Mouse (Mus musculus) R1 (cell line): ENCODE results near the gene Nrp2.

Experiments
- DNase-seq: peaks from one replicate; pipeline ENCODE4 v3.0.0-alpha.2; 2018; ENCODE audit warnings: low read depth, low spot score

The Nrp2 gene

GRCm38 (mm10) chr1:62723891-62724290 is 20.8 kb downstream of the Nrp2 start:
- no peak for DNase-seq

GRCm38 (mm10) chr1:62724461-62725021 is 21.5 kb downstream of the Nrp2 start:
- no peak for DNase-seq

DNA sequence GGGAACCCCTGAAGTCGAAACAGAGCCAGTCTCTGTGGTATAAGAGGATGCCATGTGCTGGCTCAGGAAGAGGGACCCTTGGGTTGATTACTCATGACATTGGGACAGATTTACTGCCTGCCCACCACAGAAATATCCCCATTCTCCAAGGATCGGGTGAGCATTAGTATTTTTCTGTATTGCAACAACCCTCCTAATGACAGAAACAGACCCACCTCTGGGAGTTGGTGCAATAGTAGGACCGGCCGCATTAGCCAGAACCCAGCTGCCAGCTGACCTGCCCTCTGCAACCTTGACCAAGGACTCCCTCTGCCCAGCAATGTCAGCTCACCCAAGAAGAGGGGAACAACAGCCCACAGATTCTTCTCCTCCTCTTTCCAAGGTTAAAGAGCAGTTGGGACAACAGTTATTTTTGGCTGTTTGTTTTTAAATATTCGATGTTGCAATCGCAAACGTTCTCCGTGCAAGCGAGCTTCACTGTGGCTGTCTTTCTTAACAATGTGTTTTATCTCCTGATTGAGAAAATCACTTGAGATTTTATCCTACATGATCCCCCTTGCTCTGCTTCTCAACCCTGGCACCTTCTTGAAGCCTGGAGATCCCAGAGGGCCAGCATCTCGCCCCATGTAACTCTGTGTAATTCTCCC is 22.1 kb downstream of the Nrp2 start:
- no peak for DNase-seq

GRCm38 (mm10) chr1:62727191-62727590 is 24.1 kb downstream of the Nrp2 start:
- no peak for DNase-seq

DNA sequence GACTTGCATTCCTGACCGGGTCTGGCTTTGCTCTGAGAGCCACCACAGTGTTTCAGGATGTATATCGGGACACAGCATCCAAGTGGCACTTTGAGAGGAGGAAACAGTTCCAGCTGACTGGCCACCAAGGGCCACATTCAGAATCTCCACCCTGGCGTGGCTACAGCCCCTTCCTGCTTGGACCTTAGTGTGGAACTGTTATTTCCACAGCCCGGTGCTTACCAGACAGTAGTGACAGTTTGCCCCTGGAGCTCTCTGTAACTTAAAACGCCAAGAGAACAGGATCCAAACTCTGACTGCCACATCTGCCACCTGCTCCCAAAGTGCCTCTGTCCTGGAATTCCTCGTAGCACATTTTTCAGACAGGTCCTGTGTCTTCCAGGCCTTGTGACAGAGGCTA is 25.3 kb downstream of the Nrp2 start:
- no peak for DNase-seq

DNA sequence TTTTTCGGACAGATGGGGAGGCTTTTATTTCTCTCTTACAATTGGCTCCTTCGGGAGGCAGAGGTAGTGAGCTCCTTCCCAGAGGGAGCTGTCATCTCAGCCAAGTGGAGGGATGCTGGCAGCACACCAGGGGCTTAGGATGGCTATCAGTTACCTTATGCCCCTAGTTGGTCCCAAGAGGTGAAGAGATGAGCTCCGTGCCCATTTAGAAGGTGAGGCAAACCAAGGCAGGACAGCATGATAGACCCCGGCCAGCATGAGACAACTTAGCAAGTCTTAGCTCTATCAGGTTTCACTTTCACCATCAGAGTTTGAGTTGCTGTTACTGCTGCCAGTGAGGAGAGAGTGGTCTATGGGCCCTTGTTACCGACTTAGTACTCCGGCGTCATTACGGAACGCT is 25.8 kb downstream of the Nrp2 start:
- DNase-seq = no peak

DNA sequence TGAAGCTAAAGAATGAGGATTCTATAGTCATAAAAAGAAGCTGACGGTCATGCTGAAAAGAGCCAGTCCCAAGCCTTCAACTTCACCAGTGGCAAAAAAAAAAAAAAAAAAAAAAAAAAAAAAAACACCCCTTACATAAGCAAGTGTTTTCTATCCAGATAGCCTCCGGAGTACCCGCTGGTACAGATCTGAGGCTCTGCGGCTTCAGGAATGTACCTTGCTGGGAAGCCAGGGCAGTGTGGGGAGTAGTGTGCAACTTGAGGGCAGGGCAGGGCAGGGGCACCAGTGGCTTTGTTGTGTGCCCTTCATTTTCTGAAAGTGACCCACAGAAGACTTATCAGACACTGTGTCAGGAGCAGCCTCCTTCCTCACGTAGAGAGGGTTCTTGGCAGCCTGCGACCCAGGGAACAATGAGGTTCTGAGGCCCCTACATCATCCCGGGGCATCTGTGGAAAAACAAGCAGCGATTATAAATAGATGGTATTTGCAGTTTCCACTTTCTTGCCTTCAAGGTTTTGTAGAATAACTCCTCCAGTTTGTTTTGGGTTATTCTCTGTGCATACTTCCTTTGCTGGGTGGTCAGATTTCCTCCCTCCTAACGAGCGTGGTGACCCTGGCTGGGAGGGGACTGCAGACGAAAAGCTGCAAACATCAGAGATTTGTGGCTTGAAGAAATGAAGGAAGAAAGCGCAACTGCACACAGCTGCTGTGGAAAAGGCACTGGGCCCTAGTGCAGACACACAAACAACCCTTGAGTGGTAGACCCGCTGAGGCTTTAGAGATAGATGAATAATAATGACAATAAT is 26.5 kb downstream of the Nrp2 start:
- DNase-seq = no peak

DNA sequence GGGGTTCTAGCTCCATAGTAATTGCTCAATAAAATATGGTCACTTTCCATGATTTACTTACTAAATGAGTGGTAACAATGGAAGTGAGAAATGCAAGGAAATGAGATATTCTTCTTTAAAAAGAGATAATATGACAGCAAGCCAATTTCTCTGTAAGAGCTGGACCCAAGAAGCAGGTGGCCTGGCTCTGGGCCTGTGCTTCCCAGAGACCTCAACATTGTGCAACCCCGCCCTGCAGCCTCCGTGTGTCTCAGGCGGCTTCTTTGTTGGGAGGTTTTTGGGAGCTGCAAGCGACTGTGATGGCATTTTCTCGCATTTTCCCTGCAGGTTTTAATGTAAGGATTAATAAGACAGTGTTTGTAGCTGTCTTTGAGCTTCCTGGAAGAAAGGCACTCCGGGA is 29.0 kb downstream of the Nrp2 start:
- no peak for DNase-seq

- no peak for DNase-seq
These were observed 31.4 kb downstream of the Nrp2 start for GRCm38 (mm10) chr1:62734420-62734931.

- DNase-seq = no peak
These were observed 31.9 kb downstream of the Nrp2 start for GRCm38 (mm10) chr1:62734980-62735379.

DNA sequence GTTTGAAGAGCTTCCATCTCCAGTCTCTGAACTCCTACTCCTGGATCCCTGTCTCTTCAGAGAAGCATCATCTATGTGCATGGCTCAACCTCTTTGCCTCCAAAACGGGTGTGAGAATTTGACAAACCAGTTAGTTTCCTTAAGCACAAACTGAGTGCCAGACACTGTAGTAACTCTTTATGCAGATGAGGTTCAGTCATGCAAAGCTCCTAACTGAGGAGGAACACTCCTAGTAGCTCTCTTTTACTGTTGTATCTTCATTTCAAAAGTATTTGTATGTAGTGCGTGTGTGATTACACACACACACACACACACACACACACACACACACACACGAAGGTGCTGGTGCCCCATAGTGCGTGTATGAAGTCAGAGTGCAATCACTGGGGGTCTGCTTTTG is 32.8 kb downstream of the Nrp2 start:
- DNase-seq = no peak

DNA sequence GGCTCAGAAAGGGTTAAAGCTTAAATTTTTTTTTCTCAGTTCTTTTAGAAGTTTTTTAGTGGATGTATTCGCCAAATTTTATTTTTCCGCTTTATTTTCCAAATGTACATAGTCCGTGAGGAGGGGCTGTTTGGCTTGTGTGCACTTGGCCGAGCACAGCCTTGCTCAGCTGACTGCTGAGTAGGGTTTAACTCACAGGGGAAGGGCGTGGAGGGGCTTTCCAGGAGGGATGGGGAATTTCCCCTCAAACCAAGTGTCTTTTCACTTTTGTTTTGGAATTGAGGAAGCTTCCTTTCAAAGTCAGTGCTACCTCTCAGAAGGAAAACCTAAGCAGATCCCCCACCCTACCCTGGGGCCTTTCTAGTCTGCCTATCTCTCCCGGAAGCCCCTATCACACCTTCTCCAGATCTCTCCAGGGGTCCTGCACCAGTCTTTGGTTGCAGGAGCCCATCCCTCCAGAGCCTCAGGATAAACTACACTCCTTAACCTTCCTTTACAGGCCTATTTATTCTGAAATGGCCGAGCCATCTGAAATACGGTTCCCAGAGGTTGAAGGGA is 33.4 kb downstream of the Nrp2 start:
- DNase-seq = peak; percentile 82

- peak; percentile 89 for DNase-seq
These were observed 35.1 kb downstream of the Nrp2 start for GRCm38 (mm10) chr1:62738165-62738564.

DNA sequence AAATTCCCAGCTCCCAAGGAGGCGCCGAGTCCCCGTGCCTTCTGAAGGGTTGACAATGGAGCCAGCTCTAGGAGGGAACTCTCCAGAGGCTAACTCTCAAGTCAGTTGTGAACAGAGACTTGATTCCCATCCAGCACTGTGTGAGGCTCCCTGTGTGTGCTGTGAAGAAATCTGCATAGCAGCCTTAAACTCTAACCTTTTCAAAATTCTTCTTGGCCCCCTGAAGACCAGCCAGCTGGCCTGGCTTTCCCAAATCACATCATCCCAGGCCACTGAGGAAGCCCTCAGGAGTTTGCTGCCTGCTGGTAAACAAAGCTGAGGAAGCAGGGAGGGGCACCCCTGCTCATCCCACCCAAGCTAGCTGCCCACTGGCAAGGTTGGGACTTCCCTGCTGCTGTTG is 39.0 kb downstream of the Nrp2 start:
- DNase-seq = no peak

DNA sequence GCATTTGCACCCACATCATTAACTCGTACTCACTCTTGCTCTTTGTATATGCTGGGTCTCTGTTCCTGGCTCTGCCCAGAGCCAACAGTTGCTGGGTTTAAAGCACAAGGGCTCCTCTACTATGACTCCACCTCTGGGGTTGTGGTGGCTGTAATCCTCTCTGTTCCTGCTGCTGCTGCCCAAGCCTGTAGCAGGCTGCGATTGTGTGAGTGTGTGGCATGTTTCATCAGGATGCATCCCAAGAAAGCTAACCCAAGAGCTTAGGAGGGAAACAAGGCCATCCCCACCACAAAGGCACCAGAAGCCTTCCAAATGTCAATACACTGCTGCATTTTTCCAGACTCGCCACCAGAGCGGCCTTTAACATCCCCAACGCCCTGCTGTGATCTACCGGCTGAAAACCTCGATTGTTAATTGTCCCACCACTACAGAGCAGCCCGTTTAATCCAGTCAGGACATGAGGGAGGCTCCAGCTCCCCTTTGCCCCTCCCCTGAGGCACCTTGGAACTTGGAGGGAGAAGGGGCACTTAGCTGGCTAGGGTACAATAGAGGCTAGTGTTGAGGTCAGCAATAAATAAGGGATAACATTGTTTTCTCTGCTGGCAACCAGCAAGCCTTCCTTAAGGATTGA is 40.1 kb downstream of the Nrp2 start:
- DNase-seq = peak; percentile 79

DNA sequence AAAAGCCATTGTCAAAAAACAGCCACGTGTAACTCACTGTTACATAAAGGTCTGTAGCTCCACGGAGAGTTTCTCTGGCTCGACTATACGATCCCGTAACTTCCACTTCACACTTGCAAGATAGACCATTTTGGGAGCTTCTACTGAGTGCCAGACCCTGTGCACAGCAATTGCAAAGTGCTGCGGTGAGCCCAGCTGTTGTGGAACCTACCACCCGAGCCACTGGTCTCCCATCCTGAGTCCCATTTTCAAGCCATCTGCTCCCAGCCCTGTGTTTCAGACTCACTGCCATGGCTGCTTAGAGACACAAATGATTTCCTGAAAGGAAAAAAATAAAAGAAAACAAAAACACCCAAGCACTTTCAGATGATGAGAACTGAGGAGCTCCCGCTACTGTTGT is 42.8 kb downstream of the Nrp2 start:
- DNase-seq = no peak

DNA sequence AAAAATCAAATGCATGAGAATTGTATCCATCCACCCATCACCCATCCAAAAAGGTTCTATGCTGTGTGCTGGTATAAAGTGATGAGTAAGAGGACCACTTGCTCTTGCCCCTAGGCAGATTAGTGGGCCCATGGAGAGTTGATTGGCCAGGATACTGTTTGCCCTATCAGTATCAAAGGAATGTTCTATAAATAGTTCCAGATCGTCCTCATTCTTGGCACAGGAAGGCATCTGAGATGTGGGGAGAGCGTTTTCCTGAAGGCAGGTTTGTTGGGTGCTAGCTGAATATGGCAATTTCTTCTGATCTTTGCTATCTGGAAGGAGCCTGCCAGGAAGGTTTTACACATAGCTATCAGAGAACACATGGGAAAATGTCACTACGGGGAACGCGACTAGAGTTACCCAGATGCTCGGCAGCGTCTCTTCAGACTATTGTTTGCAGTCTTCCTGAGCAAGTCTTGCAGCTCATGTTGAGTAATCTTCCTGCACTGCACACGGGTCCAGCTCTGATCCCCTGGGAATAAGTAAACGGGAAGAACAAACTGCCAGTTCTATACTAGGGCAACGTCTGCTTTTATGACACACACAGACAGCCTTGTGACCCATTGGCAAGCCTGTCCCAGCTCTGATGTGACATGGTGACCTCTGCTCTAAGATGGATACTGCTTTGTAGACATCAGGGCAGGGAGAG is 44.5 kb downstream of the Nrp2 start:
- no peak for DNase-seq

- no peak for DNase-seq
These were observed 45.3 kb downstream of the Nrp2 start for GRCm38 (mm10) chr1:62748361-62748760.

GRCm38 (mm10) chr1:62749716-62750115 is 46.6 kb downstream of the Nrp2 start:
- no peak for DNase-seq

GRCm38 (mm10) chr1:62750408-62751008 is 47.4 kb downstream of the Nrp2 start:
- DNase-seq = no peak
